Comparison of ENCODE assay signal across 9 mouse cellular contexts in genomic region chr3:123115770-123116527, GRCm38 (mm10).
DNase-seq lines count a peak whose midpoint lies in the region; ATAC-seq and TF ChIP-seq lines count a peak whose summit lies in the region.
"Had no signal": no experiment of that assay in that cellular context is flagged by ENCODE, and none has a peak within 500 bp of the region (broad histone marks: within the 10 kb centered on the region; RNA-seq: fewer than 3 reads in every experiment).

No protein-coding gene starts in this region.

- peaks cover 6% of the 10 kb centered on the region; the same call in 1 of the 2 replicates for H3K4me1 ChIP-seq in heart, postnatal 0 days (ENCODE audit: control insufficient read depth, insufficient read depth)
- H3K4me1 ChIP-seq in limb, embryonic 14.5 days (ENCODE audit: control insufficient read depth, insufficient read depth, low read length): peaks cover 6% of the 10 kb centered on the region

- no peak for TF ChIP-seq EP300 in heart, postnatal 0 days (IDR thresholded peaks at IDR 0.05; ENCODE audit: low read depth)

- peak overlapping the region; percentile 5; the same call in 1 of the 2 replicates for H3K9ac ChIP-seq in heart, postnatal 0 days (replicated peaks; ENCODE audit: low read depth, low read length)
- no peak overlapping the region for H3K9ac ChIP-seq in limb, embryonic 14.5 days (ENCODE audit: low read depth, low read length, severe bottlenecking)

- H3K27me3 ChIP-seq in heart, postnatal 0 days (ENCODE audit: control insufficient read depth, insufficient read depth, low read length): no peaks in the 10 kb centered on the region
- H3K27me3 ChIP-seq in limb, embryonic 14.5 days (ENCODE audit: control insufficient read depth, insufficient read depth, low read length): no peaks in the 10 kb centered on the region

- peak overlapping the region; percentile 95 for H3K27ac ChIP-seq in heart, postnatal 0 days (ENCODE audit: low read depth)
- peak overlapping the region; percentile 38; the same call in 1 of the 2 replicates for H3K27ac ChIP-seq in limb, embryonic 14.5 days (replicated peaks; ENCODE audit: low read depth, low read length)

- H3K36me3 ChIP-seq in heart, postnatal 0 days (replicated peaks; ENCODE audit: control insufficient read depth, insufficient read depth, low read length): peaks cover 28% of the 10 kb centered on the region
- no peaks in the 10 kb centered on the region for H3K36me3 ChIP-seq in limb, embryonic 14.5 days (ENCODE audit: control insufficient read depth, insufficient read depth, low read length)
- H3K36me3 ChIP-seq: G1E had no signal

- WGBS in heart, postnatal 0 days: 7% methylated on average over 15 of the region's 15 CpGs
- WGBS in limb, embryonic 14.5 days: 29% methylated on average over 15 of the region's 15 CpGs

- ATAC-seq in heart, postnatal 0 days (ENCODE audit: insufficient read depth, low read depth): peak; percentile 88
- ATAC-seq in limb, embryonic 14.5 days (ENCODE audit: low FRiP score, low read depth): peak; percentile 72

- H3K4me2 ChIP-seq in heart, postnatal 0 days (ENCODE audit: low read depth, low read length): peak overlapping the region; percentile 57
- H3K4me2 ChIP-seq in limb, embryonic 14.5 days (replicated peaks; ENCODE audit: low read depth, low read length, severe bottlenecking): peak overlapping the region; percentile 35

- TF ChIP-seq CTCF in heart, postnatal 0 days (IDR thresholded peaks at IDR 0.05; ENCODE audit: low read depth): peak; percentile 31

- no peaks in the 10 kb centered on the region for H3K9me3 ChIP-seq in heart, postnatal 0 days (replicated peaks; ENCODE audit: control insufficient read depth, low read length)
- no peaks in the 10 kb centered on the region for H3K9me3 ChIP-seq in limb, embryonic 14.5 days (ENCODE audit: control insufficient read depth, low read length)
- H3K9me3 ChIP-seq: G1E had no signal

- DNase-seq in cerebellum, postnatal 14 days: peak; percentile 23 to 44
- no peak for DNase-seq in cerebellum, adult 11 months
- DNase-seq in 416B (ENCODE audit: low read depth): peak; percentile 19
- peak; percentile 31 for DNase-seq in embryo, embryonic 9.5 days (ENCODE audit: extremely low spot score)
- DNase-seq in heart, postnatal 0 days (ENCODE audit: low spot score): peak; percentile 87
- peak; percentile 52 for DNase-seq in limb, embryonic 14.5 days (ENCODE audit: low spot score)
- DNase-seq in skeletal muscle tissue, adult 2 months (ENCODE audit: low read depth, low spot score): peak; percentile 96
- no peak for DNase-seq in layer of hippocampus, adult 9-11 months

- no peak for TF ChIP-seq POLR2A in limb, embryonic 14.5 days (IDR thresholded peaks at IDR 0.05; ENCODE audit: borderline replicate concordance, extremely low read depth, insufficient read depth, insufficient read length)

- peak overlapping the region; percentile 29 for H3K4me3 ChIP-seq in heart, postnatal 0 days (ENCODE audit: low read depth, low read length)
- no peak overlapping the region; the same call in 1 of the 2 replicates for H3K4me3 ChIP-seq in limb, embryonic 14.5 days (replicated peaks; ENCODE audit: low read length)

Comparison
In these comparisons a context has a peak if more than half of its experiments do, and no peak if none do; other contexts are left out.
1. DNase-seq: peak in cerebellum, postnatal 14 days (2 of 2), 416B (single experiment), embryo, embryonic 9.5 days (single experiment), heart, postnatal 0 days (single experiment), limb, embryonic 14.5 days (single experiment) and skeletal muscle tissue, adult 2 months (single experiment); none in cerebellum, adult 11 months (single experiment) and layer of hippocampus, adult 9-11 months (single experiment).